Mouse (Mus musculus): ENCODE data around the gene Gli2. TPM values are rescaled to one million over a fixed set of nuclear protein-coding genes. Genes with fewer than 3 reads are reported as not detected.

Gene Gli2
- total and polyA plus RNA-seq, 3 experiments = 0.11 TPM; not detected in 2

DNA sequence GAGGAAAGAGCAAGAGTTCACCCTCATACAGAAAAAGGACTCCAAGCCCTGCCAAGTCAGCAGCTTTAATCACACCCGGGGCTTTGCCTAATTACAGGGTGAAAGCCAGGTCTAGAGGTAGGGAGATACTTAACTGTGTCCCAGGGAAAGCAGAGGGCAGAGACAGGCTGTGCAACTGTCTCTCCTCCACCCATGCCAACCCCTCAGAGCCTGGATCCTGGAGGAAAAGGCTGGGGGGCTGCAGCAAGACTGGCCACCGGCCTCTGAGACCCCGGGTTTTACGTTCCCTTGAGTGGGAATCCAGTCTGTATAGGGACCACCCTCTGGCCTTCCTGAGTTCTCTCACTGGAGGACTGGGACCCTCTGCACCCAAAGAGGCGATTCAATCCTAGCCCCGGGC lies 4.9 kb downstream of the Gli2 start:
- no peaks in the 10 kb centered on the region for H3K4me1 ChIP-seq (ENCODE audit: insufficient read depth, low read depth, low read length)
- peaks cover 75% of the 10 kb centered on the region for H3K9me3 ChIP-seq (replicated peaks)
- no peak for DNase-seq (ENCODE audit: low spot score)
- TF ChIP-seq GATA1 (IDR thresholded peaks at IDR 0.05; ENCODE audit: borderline replicate concordance, low read length) = no peak
- TF ChIP-seq CTCF (IDR thresholded peaks at IDR 0.05; ENCODE audit: low read depth, low read length) = no peak
- no peak for TF ChIP-seq GATA2 (IDR thresholded peaks at IDR 0.05; ENCODE audit: borderline replicate concordance, low read depth, low read length)
- no peak for ATAC-seq (ENCODE audit: extremely low read depth, insufficient number of reproducible peaks, low FRiP score, poor library complexity, severe bottlenecking)
- no peaks in the 10 kb centered on the region for H3K36me3 ChIP-seq (replicated peaks)
- H3K4me3 ChIP-seq (ENCODE audit: low read depth, low read length) = no peak overlapping the region
- H3K27me3 ChIP-seq (ENCODE audit: insufficient read depth, low read length) = no peaks in the 10 kb centered on the region

DNA sequence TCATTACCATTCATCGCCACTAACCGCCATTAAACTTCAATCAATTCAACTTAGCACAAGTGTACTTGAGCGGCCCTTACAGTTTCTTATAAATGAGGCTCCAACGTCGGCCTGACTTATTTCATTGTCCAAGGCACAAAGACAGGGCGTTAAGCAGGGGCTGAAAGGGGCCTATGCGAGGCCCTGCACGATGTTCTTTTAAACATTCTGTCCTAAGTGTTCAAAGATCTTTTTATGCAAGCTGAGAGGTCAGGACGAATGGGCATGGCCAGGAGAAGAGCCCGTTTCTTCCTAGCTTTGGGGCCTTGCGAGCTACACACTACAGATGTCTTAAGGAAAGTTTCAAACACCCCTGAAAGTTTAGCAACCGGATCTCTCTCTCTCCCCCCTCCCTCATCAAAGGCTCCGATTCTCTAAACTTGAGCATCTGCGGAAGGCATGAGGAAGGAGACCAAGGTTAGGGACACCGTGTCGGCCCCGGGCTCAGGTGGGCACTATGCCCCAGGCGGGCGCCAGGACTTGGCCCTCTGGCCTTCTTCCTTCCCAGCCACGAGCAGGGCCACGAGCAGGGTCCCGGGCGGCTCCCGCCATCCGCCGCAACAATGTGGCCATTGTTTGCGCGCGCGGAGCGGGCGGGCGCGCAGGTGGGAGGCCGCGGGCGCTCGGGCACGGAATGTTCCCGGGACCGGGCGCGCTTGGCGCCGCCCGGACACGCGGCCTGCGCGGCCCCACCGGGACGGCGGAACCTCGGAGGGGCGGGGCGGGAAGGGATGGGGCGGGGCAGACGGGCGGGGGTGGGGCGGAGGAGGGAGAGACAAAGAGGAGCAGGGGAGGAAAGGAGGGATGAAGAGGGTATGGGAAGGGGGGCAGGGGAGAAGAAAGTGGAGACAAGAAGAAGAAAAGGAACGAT lies 5.7 kb downstream of the Gli2 start:
- no peak overlapping the region for H3K4me3 ChIP-seq (ENCODE audit: low read depth, low read length)
- no peaks in the 10 kb centered on the region for H3K36me3 ChIP-seq (replicated peaks)
- peaks cover 67% of the 10 kb centered on the region for H3K9me3 ChIP-seq (replicated peaks)
- ATAC-seq (ENCODE audit: extremely low read depth, insufficient number of reproducible peaks, low FRiP score, poor library complexity, severe bottlenecking) (no peak), DNase-seq (ENCODE audit: low spot score) (no peak)
- no peaks in the 10 kb centered on the region for H3K27me3 ChIP-seq (ENCODE audit: insufficient read depth, low read length)
- TF ChIP-seq TAL1 (conservative IDR thresholded peaks at IDR 0.05; ENCODE audit: low read depth, low read length) (no peak), GATA2 (IDR thresholded peaks at IDR 0.05; ENCODE audit: borderline replicate concordance, low read depth, low read length) (no peak), POLR2AphosphoS5 (IDR thresholded peaks at IDR 0.05; ENCODE audit: insufficient replicate concordance, low read depth, low read length) (no peak), CTCF (IDR thresholded peaks at IDR 0.05; ENCODE audit: low read depth, low read length) (no peak), GATA1 (IDR thresholded peaks at IDR 0.05; ENCODE audit: borderline replicate concordance, low read length) (no peak)
- H3K4me1 ChIP-seq (ENCODE audit: insufficient read depth, low read depth, low read length) = no peaks in the 10 kb centered on the region

DNA sequence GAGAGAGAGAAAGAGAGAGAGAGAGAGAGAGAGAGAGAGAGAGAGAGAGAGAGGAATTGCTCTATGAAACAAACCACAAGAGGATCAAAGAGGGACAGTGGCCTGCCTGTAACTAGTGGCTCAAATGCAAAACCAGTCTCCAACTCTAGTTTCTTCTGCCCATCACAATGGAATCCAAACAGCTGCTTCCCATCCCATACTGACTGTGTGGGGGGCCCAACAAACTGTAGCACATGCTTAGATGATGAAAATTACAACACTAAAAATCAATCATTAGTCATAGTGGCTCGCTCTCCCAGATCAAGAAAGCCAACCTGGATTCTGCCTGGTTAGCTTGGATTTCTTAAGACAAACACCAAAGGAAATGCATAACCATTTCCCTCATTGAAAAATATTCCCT lies 15.0 kb downstream of the Gli2 start:
- H3K27me3 ChIP-seq (ENCODE audit: insufficient read depth, low read length) = no peaks in the 10 kb centered on the region
- H3K9me3 ChIP-seq (replicated peaks) = peaks cover 86% of the 10 kb centered on the region
- TF ChIP-seq GATA2 (IDR thresholded peaks at IDR 0.05; ENCODE audit: borderline replicate concordance, low read depth, low read length) = no peak
- TF ChIP-seq GATA1 (IDR thresholded peaks at IDR 0.05; ENCODE audit: borderline replicate concordance, low read length) = no peak
- TF ChIP-seq TAL1 (conservative IDR thresholded peaks at IDR 0.05; ENCODE audit: low read depth, low read length) = no peak
- TF ChIP-seq CTCF (IDR thresholded peaks at IDR 0.05; ENCODE audit: low read depth, low read length) = no peak
- no peak for TF ChIP-seq POLR2AphosphoS5 (IDR thresholded peaks at IDR 0.05; ENCODE audit: insufficient replicate concordance, low read depth, low read length)

DNA sequence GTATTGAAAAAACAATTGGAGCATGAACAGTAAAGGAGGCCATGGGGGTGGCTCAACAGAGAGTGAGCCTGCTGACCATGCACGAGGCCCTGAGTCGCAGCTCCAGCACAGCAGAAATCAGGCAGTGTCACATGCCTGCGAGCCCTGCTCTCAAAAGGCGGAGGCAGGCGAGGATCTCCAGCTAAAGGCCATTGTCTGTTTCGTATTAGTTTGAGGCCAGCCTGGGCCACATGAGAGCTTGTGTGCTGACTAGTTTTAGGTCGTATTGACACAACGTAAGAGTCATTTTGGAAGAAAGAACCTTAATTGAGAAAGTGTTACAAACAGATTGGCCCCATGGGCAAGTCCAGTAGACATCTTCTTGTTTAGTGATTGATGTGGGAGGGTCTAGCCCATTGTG lies 17.5 kb downstream of the Gli2 start:
- Histone ChIP-seq H3K36me3 (replicated peaks) (no peaks in the 10 kb centered on the region), H3K27me3 (ENCODE audit: insufficient read depth, low read length) (no peaks in the 10 kb centered on the region), H3K4me1 (ENCODE audit: insufficient read depth, low read depth, low read length) (no peaks in the 10 kb centered on the region), H3K9me3 (replicated peaks) (peaks cover 94% of the 10 kb centered on the region), H3K4me3 (ENCODE audit: low read depth, low read length) (no peak overlapping the region)
- TF ChIP-seq TAL1 (conservative IDR thresholded peaks at IDR 0.05; ENCODE audit: low read depth, low read length) (no peak), POLR2AphosphoS5 (IDR thresholded peaks at IDR 0.05; ENCODE audit: insufficient replicate concordance, low read depth, low read length) (no peak), CTCF (IDR thresholded peaks at IDR 0.05; ENCODE audit: low read depth, low read length) (no peak), GATA2 (IDR thresholded peaks at IDR 0.05; ENCODE audit: borderline replicate concordance, low read depth, low read length) (no peak)
- DNase-seq (ENCODE audit: low spot score) = no peak
- no peak for ATAC-seq (ENCODE audit: extremely low read depth, insufficient number of reproducible peaks, low FRiP score, poor library complexity, severe bottlenecking)

More for the DNA sequence above, 15.0 kb downstream of the Gli2 start:
- Histone ChIP-seq H3K36me3 (replicated peaks) (no peaks in the 10 kb centered on the region), H3K4me3 (ENCODE audit: low read depth, low read length) (no peak overlapping the region), H3K4me1 (ENCODE audit: insufficient read depth, low read depth, low read length) (no peaks in the 10 kb centered on the region)
- no peak for DNase-seq (ENCODE audit: low spot score)
- ATAC-seq (ENCODE audit: extremely low read depth, insufficient number of reproducible peaks, low FRiP score, poor library complexity, severe bottlenecking) = no peak

DNA sequence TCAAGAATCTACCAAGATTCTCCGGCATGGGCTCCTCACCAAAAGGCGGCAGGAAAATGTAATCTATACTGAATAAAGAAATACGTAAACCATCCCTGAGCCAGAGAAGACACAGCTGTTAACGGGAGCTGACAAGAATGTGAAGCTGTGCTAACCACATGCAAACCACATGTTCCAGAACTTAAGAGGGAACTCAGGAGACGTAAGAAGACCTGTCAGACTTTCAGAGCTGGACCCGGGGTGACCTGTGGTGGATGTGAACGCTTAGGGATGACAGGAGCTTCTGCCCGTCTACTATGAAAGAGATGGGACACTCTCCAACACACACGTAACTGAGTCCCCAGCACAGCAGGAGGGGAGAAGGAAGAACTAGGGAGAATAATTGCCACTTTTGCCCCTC lies 18.1 kb downstream of the Gli2 start:
- no peak for TF ChIP-seq CTCF (IDR thresholded peaks at IDR 0.05; ENCODE audit: low read depth, low read length)
- TF ChIP-seq TAL1 (conservative IDR thresholded peaks at IDR 0.05; ENCODE audit: low read depth, low read length) = no peak
- no peak for TF ChIP-seq GATA2 (IDR thresholded peaks at IDR 0.05; ENCODE audit: borderline replicate concordance, low read depth, low read length)
- TF ChIP-seq GATA1 (IDR thresholded peaks at IDR 0.05; ENCODE audit: borderline replicate concordance, low read length) = no peak
- no peak for TF ChIP-seq POLR2AphosphoS5 (IDR thresholded peaks at IDR 0.05; ENCODE audit: insufficient replicate concordance, low read depth, low read length)
- DNase-seq (ENCODE audit: low spot score) = no peak
- H3K4me3 ChIP-seq (ENCODE audit: low read depth, low read length) = no peak overlapping the region
- H3K27me3 ChIP-seq (ENCODE audit: insufficient read depth, low read length) = no peaks in the 10 kb centered on the region
- no peaks in the 10 kb centered on the region for H3K36me3 ChIP-seq (replicated peaks)
- H3K9me3 ChIP-seq (replicated peaks) = peaks cover 94% of the 10 kb centered on the region
- H3K4me1 ChIP-seq (ENCODE audit: insufficient read depth, low read depth, low read length) = no peaks in the 10 kb centered on the region
- ATAC-seq (ENCODE audit: extremely low read depth, insufficient number of reproducible peaks, low FRiP score, poor library complexity, severe bottlenecking) = no peak

DNA sequence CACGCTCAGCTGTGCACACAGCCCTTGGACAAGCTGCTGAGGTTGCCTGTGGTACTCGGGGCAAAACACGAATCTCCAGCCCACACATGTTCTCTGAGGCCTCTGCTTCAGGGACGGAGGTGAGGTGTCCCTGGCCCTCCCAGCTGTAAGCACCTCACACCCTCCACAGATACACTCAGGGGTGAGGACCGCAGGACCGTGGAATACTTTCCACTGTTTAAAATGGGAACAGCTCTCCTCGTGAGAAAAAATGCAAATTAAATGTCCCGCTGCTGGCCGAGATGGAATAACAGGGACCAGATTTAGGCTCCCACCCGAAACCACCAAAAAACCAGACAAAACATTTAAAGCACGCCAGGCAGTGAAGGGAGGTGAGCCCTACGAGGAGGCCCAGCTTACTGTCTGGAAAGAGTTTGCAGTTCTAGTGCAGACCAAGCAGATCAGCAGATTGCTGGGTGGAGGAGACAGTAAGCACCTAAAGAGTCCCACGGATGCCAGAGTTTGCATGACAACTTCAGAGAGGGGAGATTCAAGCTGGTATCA lies 19.2 kb downstream of the Gli2 start:
- Histone ChIP-seq H3K27me3 (ENCODE audit: insufficient read depth, low read length) (no peaks in the 10 kb centered on the region), H3K4me3 (ENCODE audit: low read depth, low read length) (no peak overlapping the region), H3K36me3 (replicated peaks) (no peaks in the 10 kb centered on the region), H3K9me3 (replicated peaks) (peaks cover 94% of the 10 kb centered on the region), H3K4me1 (ENCODE audit: insufficient read depth, low read depth, low read length) (no peaks in the 10 kb centered on the region)
- ATAC-seq (ENCODE audit: extremely low read depth, insufficient number of reproducible peaks, low FRiP score, poor library complexity, severe bottlenecking) (no peak), DNase-seq (ENCODE audit: low spot score) (no peak)
- TF ChIP-seq GATA1 (IDR thresholded peaks at IDR 0.05; ENCODE audit: borderline replicate concordance, low read length) = no peak
- no peak for TF ChIP-seq TAL1 (conservative IDR thresholded peaks at IDR 0.05; ENCODE audit: low read depth, low read length)
- TF ChIP-seq GATA2 (IDR thresholded peaks at IDR 0.05; ENCODE audit: borderline replicate concordance, low read depth, low read length) = no peak
- no peak for TF ChIP-seq POLR2AphosphoS5 (IDR thresholded peaks at IDR 0.05; ENCODE audit: insufficient replicate concordance, low read depth, low read length)
